Mouse (Mus musculus): Measurements from ENCODE around the gene Xxylt1. TPM values are rescaled to one million over a fixed set of nuclear protein-coding genes. Genes with fewer than 3 reads are reported as not detected.
A peak's percentile ranks its signal among the peaks of the same experiment; 100 is the strongest.

Xxylt1 gene
- total and polyA plus RNA-seq, 3 experiments, result 12.8 to 164 (median 26.6) TPM

- TF ChIP-seq MEF2A (IDR thresholded peaks at IDR 0.05; ENCODE audit: extremely low read depth, insufficient replicate concordance, low read depth, low read length, poor library complexity, severe bottlenecking), result no peak
Observed at GRCm38 (mm10) chr16:31016669-31017068, 64.6 kb downstream of the Xxylt1 start (continued).

- TF ChIP-seq RAD21 (IDR thresholded peaks at IDR 0.05; ENCODE audit: low read depth, low read length) (peak; percentile 2; the same call in 1 of the 2 replicates), POLR2A (IDR thresholded peaks at IDR 0.05; ENCODE audit: control insufficient read depth in 1 of 2, insufficient read depth in 1 of 2, low read depth in 1 of 2, low read length in 2 of 2, poor library complexity in 1 of 2) (no peak), CTCF (IDR thresholded peaks at IDR 0.05 in 2 of 3, conservative IDR thresholded peaks at IDR 0.05 in 1 of 3; ENCODE audit: control insufficient read depth in 1 of 3, insufficient read depth in 1 of 3, low read depth in 2 of 3, low read length in 3 of 3, poor library complexity in 1 of 3, severe bottlenecking in 1 of 3) (peak; percentile 59 to 86 (median 66)), MAX (IDR thresholded peaks at IDR 0.05; ENCODE audit: low read length) (no peak), SMC3 (IDR thresholded peaks at IDR 0.05; ENCODE audit: low read depth, low read length) (peak; percentile 31), ZMIZ1 (IDR thresholded peaks at IDR 0.05; ENCODE audit: low read depth, low read length) (no peak)
- H3K9ac ChIP-seq (ENCODE audit: control insufficient read depth, low read depth, low read length, poor library complexity, severe bottlenecking), result no peak overlapping the region
- H3K4me1 ChIP-seq (ENCODE audit: control insufficient read depth in 1 of 2, insufficient read depth in 2 of 2, low read length in 2 of 2), result no peaks in the 10 kb centered on the region
- H3K36me3 ChIP-seq (ENCODE audit: control insufficient read depth in 1 of 2, insufficient read depth in 2 of 2, low read length in 2 of 2), result no peaks in the 10 kb centered on the region
- peak; percentile 52 for DNase-seq (ENCODE audit: low read depth, low spot score)
- H3K79me2 ChIP-seq (ENCODE audit: control insufficient read depth, insufficient read depth, low read length, poor library complexity), result no peaks in the 10 kb centered on the region
- H3K27me3 ChIP-seq (ENCODE audit: control insufficient read depth in 1 of 2, insufficient read depth in 2 of 2, low read length in 2 of 2), result no peaks in the 10 kb centered on the region
- H3K9me3 ChIP-seq (replicated peaks; ENCODE audit: insufficient read depth, low read length), result no peaks in the 10 kb centered on the region
- H3K27ac ChIP-seq (ENCODE audit: control insufficient read depth, low read depth, low read length), result no peak overlapping the region
- no peak overlapping the region for H3K4me3 ChIP-seq (ENCODE audit: control insufficient read depth in 1 of 2, insufficient read depth in 1 of 2, low read depth in 2 of 2, low read length in 2 of 2)
Observed at GRCm38 (mm10) chr16:31016169-31016568, 65.1 kb downstream of the Xxylt1 start.

- H3K4me1 ChIP-seq (ENCODE audit: control insufficient read depth in 1 of 2, insufficient read depth in 2 of 2, low read length in 2 of 2), result no peaks in the 10 kb centered on the region
Observed at GRCm38 (mm10) chr16:31015271-31015670, 66.0 kb downstream of the Xxylt1 start.

More at GRCm38 (mm10) chr16:31015271-31015670, 66.0 kb downstream of the Xxylt1 start:
- H3K9ac ChIP-seq (ENCODE audit: control insufficient read depth, low read depth, low read length, poor library complexity, severe bottlenecking), result no peak overlapping the region
- H3K27ac ChIP-seq (ENCODE audit: control insufficient read depth, low read depth, low read length), result no peak overlapping the region
- TF ChIP-seq E2F4 (IDR thresholded peaks at IDR 0.05; ENCODE audit: borderline replicate concordance, low read depth, low read length) (no peak), GATA1 (IDR thresholded peaks at IDR 0.05; ENCODE audit: low read depth, low read length) (no peak), MYC (IDR thresholded peaks at IDR 0.05; ENCODE audit: low read depth, low read length) (no peak), UBTF (IDR thresholded peaks at IDR 0.05; ENCODE audit: borderline replicate concordance, insufficient read depth, low read depth, low read length) (no peak), POLR2A (IDR thresholded peaks at IDR 0.05; ENCODE audit: control insufficient read depth in 1 of 2, insufficient read depth in 1 of 2, low read depth in 1 of 2, low read length in 2 of 2, poor library complexity in 1 of 2) (no peak), POLR2AphosphoS2 (IDR thresholded peaks at IDR 0.05; ENCODE audit: low read length) (no peak), MAFK (IDR thresholded peaks at IDR 0.05; ENCODE audit: borderline replicate concordance, low read depth, low read length) (no peak), ZMIZ1 (IDR thresholded peaks at IDR 0.05; ENCODE audit: low read depth, low read length) (no peak), SIN3A (IDR thresholded peaks at IDR 0.05; ENCODE audit: low read length) (no peak), BHLHE40 (IDR thresholded peaks at IDR 0.05; ENCODE audit: borderline replicate concordance, low read depth, low read length) (no peak), SMC3 (IDR thresholded peaks at IDR 0.05; ENCODE audit: low read depth, low read length) (no peak), KAT2A (conservative IDR thresholded peaks at IDR 0.05; ENCODE audit: low read depth, low read length) (no peak), RCOR1 (IDR thresholded peaks at IDR 0.05; ENCODE audit: low read depth, low read length) (no peak), MYB (IDR thresholded peaks at IDR 0.05; ENCODE audit: low read depth, low read length) (no peak), ELF1 (IDR thresholded peaks at IDR 0.05; ENCODE audit: low read depth, low read length) (no peak), JUND (IDR thresholded peaks at IDR 0.05; ENCODE audit: low read depth, low read length) (no peak), GABPA (IDR thresholded peaks at IDR 0.05; ENCODE audit: low read depth, low read length) (no peak), EP300 (IDR thresholded peaks at IDR 0.05; ENCODE audit: low read depth in 1 of 2, low read length in 2 of 2) (no peak)
- no peak for DNase-seq (ENCODE audit: low read depth, low spot score)
- H3K27me3 ChIP-seq (ENCODE audit: control insufficient read depth in 1 of 2, insufficient read depth in 2 of 2, low read length in 2 of 2), result no peaks in the 10 kb centered on the region
- H3K79me2 ChIP-seq (ENCODE audit: control insufficient read depth, insufficient read depth, low read length, poor library complexity), result no peaks in the 10 kb centered on the region
- no peaks in the 10 kb centered on the region for H3K36me3 ChIP-seq (ENCODE audit: control insufficient read depth in 1 of 2, insufficient read depth in 2 of 2, low read length in 2 of 2)
- H3K9me3 ChIP-seq (replicated peaks; ENCODE audit: insufficient read depth, low read length), result no peaks in the 10 kb centered on the region
- H3K4me3 ChIP-seq (ENCODE audit: control insufficient read depth in 1 of 2, insufficient read depth in 1 of 2, low read depth in 2 of 2, low read length in 2 of 2), result no peak overlapping the region

Measured in MEL (cell line).